Mouse (Mus musculus): Measurements from ENCODE around the gene Pmepa1.

Pmepa1 gene

DNA sequence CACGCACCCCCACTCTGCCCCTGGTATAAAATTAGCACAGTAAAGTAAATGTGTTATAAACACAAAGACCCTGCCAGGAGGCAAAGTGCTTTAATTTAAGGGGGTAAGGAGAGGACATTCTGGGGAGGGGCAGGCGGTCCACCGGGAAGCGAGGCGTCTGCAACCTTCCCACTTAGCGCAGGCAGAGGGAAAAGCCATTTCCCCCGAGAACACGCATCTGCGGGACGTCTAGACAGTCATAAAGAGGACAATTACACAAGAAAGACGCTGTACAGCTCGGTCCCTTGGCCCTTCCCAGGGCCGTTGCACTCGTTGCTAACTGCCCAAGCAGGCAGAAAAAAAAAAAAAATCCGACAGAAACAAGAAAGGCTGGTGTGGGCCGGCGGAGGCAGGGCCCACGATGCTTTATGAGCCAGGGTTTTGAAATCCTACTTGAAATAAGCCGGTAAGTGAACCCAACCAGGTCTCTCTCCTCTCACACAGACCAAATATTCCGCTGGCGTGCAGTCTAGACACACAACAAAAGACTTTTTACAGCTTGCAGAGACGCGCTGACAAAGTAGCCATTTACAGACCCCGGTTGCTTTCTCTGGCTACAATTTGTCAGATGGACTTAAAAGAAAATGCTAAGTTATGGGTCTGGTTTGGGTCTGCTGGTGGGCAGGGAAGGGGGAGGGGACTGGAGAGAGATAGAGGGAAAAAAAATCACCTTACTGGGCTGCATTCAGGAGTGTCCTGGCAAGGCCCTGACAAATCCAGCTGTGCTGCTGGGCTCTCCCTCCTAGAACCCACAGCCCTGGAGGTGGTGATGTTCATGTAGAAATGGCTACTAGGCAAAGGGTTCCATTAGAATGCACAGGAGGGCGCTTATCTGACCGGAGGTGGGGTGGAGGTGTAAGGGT, 22.3 kb downstream of the Pmepa1 start:
- no peak for DNase-seq

DNA sequence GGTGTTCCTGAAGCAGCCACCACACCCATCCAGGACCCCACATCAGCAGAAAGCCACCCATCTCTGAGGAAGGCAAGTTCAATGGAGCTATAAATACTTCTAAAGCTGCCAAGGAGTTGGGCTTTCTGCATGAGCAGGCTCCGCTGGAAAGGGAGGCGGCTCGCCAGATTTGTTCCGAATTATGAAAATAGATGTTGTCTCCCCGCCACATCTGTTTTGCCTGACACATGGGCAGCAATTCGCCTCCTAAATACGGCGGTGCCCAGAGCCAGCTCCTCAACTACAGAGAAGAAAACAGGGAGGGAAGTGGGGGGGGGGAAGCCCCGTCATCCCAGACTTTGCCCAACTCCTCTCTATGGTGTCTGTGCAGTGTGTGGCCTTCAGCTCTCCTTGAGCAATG, 24.7 kb downstream of the Pmepa1 start:
- DNase-seq, result no peak

DNA sequence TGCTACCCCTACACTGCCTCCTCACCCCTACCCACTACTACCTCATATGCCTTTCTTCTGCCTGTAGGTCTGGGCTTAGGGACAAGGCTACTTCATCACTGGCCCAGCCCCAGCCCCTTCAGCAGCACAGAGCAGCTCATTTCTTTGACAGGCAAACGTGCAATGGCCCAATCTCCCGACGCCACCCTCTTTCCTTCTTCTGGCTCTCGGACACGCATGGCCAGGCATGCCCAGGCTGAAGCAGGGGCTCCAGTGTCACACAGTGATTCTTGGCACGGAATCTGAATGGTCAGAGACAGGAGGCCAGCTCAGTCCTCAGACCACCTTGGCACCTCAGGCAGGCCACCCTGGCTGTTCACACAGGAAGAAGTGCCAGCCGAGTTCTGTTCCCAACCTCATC, 25.2 kb downstream of the Pmepa1 start:
- DNase-seq, result no peak

DNA sequence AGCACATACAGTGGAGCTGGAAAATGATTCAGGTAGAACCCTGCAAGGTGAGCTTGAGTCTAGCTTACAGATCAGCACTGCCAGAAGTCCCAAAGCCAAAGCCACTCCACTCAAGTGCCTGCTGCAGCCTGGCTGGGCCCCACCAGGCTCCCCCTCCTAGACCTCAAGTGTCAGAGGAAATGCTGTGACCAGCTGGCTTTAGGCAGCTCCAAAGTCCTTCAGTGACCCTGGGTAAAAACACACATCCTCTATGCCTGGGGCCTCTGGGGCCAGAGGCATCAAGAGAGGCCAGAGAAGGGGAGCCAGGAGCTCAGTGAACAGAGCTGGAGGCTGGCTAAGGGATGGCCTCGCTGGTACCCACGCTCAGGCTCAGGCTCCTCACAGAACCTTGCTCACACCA, 25.9 kb downstream of the Pmepa1 start:
- DNase-seq, result peak; percentile 94

DNA sequence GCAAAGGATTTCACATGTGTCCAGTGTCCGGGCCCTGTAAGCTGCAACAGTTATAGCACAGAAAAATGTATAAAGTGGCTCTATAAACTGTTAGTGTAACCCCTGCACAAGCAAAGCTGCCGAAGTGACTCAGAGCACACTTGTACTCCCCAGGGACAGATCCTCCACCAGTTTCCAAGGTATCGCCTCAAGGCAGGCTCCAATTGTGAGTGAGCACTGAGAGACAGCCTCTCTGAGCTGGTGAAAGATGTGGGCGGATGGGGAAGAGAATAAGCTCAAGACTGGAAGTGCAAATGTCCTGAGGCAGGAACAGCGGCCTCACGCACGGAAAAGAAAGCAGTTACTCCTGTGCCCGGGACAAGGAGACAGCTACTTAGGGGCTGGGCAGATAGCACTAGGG, 26.4 kb downstream of the Pmepa1 start:
- no peak for DNase-seq

DNA sequence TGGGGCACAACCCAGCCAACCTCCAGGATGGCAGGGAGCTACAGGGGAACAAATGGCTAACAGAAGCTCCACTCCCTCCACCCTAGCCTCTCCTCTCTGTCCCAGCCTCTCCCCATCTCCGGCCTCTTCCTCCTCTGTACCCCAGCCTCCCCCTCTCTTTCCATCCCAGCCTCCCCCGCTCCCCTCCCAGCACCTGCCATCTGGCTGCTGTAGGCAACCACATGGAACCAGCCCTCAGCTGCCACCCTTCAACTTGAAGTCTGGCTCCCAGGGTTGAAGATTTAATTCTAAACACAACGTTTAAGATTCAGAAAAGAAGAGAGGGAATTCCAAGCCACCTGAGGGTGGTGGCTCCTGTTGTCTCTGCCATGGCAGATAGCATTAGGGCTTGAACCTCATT, 26.9 kb downstream of the Pmepa1 start:
- DNase-seq, result no peak

DNA sequence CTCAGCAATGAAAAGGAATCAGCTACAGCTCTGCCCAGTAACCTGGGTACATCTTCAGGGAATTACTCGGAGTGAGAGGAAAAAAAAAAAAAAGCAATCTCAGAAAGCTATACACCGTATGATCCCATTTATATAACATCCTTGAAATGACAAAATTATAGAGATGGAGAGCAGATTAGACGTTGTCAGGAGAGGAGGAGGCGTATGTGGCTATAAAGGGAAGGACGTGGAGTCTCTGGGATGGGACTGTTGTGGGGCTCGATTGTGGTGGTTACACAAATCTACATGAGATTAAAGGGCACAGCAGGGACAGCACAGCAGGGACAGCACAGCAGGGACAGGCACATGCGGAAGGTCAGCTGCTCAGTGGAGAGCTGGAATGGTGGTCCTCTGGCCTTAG, 27.5 kb downstream of the Pmepa1 start:
- DNase-seq, result no peak

DNA sequence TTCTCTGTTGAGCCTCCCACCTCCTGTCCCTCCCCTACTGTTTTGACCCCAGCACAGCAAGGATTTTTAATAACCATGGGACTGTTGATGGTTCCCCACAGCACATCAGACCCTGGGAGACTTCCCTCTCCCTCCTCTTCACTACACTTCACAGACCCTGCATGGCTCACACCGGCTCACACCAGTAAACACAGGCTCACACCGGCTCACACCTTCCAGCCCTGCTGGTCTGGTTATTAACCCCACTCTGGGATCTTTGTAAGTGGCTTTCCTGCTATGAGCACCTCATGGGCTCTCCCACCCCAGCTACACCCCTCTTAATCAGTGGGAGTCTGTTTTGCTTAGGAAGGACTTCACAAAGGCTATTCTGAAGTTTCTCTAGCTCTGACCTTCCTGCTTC, 28.4 kb downstream of the Pmepa1 start:
- no peak for DNase-seq

DNA sequence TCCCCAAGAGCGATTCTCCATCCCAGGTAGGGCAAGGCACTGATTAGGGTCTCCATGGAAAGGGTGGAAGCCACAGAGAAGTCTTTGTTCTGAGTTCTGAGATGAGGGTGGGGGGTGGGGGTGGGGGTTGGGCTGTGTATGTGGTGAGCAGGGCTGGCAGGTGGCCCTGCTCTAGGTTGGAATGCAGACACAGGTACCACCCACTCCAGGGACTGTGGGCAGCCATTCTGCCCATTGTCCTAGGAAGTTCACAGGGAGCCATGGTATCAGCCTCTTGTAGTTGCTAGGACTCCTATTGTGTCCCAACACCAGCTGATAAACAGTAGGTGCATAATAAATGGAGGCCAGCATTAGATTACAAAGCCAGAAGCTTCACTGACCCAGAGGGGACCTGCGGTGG, 29.1 kb downstream of the Pmepa1 start:
- DNase-seq, result no peak

DNA sequence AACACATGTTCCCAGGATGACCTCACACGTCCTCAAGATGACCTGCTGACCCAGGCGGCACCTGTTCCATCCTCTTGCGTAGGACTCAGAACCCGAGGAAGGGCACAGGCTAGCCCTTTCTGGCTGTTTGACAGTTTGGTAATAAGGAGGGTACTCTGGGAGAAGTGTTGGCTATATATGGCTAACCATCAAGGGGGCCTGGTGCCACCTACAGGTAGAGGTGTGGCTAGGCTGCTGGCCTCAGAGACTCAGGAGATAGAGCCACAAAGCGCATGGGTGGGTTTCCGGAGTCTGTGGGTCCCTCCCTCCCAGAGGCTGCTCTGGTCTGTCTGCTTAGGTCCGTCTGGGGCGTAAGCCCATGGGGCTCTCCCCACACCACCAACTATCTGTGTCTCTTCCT, 29.6 kb downstream of the Pmepa1 start:
- no peak for DNase-seq

DNA sequence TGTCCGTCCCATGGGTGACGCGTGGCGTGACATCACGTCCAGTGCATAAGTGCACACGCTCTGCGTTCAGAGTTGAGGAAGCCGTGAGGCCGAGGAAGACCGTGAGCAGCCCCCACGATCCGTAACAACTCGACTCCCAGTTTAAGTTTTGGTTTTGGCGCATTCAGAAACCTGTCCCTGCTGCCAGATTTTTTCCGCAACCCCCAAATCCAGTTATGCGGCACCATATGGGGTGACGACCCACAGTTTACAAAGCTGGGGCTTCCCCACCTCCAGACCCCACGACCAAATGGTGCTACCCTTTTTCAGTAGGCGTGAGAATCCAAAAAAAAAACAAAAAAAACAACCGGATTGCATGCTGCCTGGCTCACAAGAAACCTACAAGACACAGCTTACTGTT, 31.1 kb downstream of the Pmepa1 start:
- no peak for DNase-seq

DNA sequence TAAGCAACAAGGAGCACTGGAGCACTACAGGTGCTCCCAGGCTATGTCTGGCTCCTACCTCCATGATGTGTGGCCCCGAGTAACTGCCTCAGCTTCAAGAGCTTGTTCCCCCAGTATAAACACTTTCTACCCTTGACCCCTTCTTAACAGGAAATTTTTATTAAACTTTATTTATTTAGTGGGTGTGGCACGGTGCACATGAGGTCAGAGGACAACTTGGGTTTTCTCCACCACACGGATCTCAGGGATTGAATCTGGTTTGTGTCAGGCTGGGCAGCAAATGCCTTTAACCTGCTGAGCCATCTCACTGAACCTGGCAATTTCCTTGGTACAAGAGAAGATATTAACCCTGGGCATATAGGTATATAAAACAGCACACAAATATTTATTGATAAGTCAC, 32.2 kb downstream of the Pmepa1 start:
- no peak for DNase-seq

DNA sequence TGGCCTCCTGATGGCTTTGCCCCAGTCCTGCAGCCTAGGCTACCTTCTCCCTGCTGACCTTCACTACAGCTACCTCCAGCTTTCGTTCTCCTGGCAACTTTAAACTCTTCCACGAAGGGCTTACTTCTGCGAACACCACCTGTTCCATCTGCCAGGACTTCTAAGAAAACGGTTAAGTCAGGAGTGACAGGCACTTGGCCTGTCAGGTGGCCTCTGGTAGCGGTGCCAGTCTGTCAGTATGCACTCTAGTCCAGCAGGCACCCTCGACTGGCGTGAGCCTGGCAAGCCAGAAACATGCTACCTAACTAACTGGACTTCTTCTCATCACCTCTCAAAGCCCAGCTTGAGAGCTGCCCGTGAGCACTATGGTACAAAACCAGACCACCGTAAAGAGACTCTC, 32.7 kb downstream of the Pmepa1 start:
- no peak for DNase-seq

DNA sequence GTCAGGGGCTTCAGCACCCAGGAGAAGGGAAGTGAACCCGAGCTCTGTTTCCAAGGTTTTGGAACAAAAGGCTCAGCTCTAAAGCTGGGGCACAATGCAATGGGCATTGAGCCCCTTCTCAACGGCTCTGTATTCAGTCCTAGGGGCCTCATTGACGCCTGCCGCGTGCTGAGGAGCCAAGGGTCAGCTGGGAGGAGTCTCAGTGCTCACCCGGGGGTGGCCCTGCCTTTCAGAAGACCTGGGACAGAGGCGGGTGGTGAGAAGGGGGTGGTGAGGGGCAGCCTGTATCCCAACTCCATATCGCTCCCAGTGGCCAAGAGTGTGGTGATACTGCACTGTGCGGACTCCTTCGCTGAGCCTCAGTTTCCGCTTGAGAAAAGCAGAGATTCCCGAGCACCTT, 33.5 kb downstream of the Pmepa1 start:
- DNase-seq, result no peak

DNA sequence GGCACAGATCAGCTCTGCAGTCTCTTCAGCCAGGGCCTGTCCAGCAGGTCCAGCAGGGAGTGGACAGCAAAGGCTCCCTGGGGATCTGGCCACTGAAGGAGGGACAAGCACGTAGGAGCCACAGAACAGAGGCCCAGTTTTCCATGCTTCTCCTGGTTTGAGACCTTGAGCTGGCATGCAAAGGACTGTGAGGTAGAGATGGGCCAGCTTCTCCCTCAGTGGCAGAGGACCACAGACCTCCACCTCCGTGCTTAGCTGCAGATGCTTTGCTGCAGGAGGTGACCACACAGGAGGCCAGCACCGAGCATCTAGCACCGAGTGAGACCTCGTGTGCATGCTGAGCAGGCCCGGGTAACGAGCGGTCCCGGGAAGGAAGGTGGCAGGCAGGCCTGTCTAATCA, 35.6 kb downstream of the Pmepa1 start:
- no peak for DNase-seq

DNA sequence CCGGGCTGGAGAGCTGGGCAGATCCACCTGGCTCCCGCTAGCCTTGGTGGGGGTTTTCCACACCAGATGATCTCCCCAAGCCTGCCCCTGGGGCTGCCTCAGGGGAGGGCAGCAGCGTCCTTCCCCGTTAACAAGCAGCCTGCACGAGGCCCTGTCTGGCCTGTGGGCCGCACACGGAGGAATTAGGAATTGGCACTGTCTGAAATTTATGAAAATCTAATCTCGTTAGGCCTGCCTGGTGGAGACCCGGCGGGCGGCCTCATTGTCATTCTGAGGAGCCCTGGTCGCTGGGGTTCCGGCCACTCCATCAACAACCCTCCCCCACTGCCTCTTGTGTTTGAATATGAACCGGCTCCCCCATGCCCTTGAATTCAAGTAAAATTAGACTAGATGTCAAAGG, 37.8 kb downstream of the Pmepa1 start:
- no peak for DNase-seq

DNA sequence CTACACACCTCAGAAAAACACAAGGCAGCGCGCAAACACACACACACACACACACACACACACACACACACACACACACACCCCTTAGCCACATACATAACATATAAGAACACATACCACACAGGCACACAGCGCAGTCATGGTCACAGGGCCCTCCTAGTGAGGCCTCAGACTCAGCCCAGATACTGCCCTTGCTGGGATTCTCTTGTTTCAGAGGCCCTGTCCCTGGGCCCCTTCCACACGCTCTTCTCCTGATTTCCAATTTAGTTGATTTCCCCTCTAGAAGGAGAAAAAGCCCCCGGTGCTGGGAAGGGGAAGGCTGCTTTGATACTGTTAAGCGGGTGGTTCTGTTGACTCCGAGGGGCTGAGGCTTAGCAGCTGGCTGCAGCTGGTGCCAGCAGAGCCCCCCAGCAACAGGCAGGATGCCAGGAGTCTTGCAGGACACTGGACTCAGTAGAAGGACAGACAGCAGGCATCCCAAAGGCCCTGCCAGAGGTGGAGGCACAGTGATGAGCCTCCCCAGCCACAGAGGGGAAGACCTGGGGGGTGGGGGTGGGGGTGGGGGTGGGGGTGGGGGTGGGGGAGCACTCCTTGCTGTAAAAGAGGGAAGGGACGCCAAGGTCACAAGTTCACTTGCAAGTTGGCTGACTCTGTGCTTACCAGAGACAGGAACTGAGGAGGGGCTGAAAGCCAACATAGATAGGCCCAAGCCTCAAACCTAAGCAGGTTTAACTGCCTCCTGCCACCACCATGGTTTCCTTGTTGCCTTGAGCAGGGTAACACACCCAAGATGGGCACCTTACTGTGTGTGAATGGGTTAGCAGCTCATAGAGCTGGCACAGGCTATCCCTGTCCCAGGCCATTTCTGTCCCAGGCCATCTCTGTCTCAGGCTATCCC, 40.6 kb downstream of the Pmepa1 start:
- DNase-seq, result no peak

DNA sequence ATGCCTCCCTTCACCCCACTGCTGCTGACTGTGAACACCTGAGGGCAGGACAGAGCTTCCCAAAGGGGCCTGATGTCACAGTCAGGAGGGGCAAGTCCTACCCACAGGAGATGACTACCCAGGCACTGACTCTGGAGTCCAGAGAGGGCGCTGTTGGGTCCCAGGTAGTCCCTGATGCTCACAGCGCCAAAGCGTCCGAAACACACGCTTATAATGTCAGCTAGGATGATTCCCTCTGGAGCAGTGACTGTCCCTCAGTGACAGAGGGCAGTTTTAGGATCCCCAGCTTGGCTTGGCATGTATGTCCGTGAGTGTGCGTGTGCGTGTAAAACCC, 43.6 kb downstream of the Pmepa1 start:
- peak; percentile 89 for DNase-seq

DNA sequence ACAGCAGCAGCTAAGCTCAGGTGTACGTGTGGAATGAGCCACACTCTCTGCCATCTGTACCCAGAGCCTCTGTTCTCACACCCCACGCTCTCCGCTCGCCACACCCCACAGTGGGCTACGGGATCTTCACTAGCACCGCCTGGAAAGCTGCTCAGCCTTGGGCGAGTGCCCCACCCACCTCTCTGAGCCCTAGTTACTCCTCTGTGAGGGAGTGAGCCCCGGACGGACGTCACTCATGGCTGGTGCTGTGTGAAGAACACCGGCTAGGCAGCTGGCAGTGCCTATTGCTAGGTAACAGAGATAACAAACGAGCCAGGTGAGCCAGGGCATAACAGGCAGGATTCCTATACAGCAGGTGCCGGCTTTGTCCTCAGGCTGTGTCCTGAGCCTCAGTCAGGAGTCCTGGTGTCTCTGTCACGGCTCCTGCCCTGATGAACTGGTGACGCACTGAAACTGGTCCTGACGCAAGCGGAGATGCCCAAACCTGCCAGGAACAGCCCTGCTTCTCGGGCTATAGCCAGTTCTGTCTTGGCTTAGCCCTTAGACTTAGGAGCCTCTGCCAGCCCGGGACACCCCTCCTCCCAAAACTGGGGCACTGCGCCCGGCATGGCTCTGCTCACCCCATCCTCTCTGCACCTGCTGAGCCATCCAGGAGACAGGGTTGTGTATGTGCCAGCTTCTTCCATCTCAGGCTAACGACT, 44.1 kb downstream of the Pmepa1 start:
- no peak for DNase-seq

DNA sequence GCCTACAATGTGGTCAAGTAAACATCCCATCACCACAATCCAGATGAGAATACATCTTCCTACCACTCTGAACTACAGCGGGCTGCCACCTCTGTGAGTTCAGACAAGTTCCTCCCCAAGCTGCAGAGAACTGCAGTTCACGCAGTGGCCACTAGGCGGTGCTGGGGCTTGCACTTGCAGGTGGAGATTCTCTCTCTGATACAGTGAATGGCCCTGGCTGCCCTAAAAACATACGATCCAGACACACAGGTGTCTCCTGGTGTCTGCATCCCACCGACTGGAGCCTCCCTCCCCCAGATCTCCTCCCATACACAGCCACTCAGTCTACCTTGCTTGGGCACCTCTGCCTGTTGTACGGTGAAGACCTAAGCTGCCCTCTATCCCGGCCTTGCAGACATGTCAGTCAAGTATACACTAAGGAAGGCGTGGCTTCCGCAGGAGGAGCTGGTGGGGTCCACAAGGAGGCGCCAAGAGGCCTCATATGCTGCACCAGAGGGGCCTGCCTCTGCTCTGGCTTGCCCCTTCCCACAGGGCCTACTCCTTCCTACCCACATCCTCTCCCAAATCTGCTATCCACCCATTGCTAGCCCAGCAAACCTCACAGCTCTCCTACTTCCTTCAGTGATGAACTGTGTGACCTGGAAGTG, 46.6 kb downstream of the Pmepa1 start:
- DNase-seq, result peak; percentile 97

DNA sequence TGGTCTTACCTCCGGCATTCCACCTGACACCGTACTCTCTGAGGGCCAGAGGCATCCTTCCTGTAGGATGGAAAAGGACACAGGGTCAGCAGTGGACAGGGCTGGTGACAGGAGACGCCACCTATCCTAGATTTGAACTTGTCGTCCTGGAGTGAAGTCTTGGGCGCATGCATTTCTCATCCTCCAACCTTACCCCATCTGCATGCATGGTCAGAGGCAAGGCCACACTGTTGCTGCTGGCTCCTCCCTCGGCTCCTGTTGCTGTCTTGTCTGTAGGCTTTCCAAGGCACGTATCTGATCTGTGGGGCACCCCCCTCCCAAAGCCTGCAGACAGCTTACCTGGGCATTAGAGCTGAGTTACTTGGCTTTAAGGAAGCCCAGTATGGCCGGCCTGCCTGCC, 47.8 kb downstream of the Pmepa1 start:
- DNase-seq, result peak; percentile 88

DNA sequence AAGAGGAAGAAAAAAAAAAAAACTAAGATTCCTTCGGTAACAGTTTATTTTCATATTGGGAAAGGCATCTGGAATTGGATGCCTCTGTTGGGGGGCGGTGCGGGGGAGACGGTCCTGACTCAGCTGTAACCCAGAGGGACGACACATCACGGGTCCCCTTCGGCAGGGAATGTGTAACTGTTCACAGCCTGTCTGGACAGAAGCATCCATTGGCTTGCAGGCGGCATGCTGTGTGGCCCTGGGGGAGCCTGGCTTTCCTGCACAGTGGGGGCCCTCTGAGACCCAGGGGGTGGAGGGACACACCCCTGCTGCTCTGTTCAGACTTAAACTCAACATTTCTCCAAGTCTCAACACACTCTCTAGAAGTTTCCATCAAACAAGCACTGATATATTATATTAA, 49.5 kb downstream of the Pmepa1 start:
- DNase-seq, result peak; percentile 92

DNA sequence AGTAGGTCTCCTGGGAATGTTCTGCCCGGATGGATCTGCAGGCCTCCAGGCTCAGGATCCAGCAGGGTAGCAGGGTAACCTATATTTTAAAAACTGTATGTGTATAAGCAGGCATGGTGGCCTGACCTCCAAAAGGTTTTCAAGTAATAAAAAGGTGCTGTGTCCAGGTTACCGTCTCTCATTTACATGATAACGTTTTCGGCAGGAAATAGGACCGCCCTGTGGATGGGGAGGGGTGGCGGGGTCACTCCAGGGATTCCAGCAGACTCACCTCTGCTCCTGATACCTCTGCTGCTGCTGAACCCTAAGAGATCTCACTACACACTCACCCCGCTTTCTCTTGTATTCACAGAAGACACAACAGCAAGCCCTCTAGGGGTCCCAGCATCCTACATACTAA, 50.4 kb downstream of the Pmepa1 start:
- peak; percentile 89 for DNase-seq
